Mouse (Mus musculus) liver, embryonic 18 days (tissue): ENCODE data around the gene Egflam. TPM values are rescaled to one million over a fixed set of nuclear protein-coding genes. Genes with fewer than 3 reads are reported as not detected.

Experiments
- polyA plus RNA-seq: library from polyadenylated mRNA; depleted of rRNA; stranded (reverse); fragments of >200 nt; gene quantifications from 2 replicates; pipeline ENCODE4 v1.2.3, GENCODE M21; 2012; rRNA removed

The Egflam gene
- polyA plus RNA-seq = 0.53 and 0.55 TPM in 2 replicates

DNA sequence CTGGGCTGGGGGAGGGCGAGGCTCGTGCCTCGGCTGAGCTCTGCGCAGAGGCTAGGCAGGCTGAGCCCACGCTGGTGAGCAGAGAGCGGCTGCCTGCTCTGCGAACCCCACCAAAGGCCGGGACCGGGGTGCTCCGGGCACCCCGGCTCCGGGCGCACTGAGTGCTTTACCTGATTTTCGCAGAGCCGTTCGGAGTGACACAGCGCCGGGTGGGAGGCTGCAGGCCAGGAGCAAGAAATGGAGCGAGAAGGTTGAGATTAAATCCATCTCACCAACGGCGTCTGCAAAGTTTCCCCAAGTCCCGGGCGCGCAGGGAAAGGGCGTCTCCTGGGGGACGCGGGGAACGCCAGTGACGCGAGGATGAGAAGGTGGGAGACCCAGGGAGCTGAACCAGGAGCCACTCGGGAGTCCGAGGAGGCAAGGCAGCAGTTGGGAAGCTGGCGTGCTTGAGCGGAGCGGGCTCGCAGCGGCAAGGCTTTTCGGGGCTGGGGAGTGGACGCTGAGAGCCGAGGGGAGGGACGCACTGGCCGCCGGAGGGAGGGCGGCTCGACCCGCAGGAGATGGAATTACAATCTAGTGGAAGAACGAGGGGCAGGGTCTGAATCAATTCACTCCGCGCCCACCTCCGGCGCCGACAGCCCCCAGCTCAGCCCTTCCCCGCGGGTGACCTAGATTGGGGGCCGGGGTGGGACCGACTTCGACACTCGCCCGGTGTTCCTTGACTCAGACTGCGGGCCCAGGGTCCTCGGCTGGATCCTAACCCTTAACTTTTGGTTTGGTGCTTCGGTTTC lies at the start of gene Egflam:
Egflam (minus strand) TSS at position 578 of the 791 bp plus-strand sequence.

